Mouse (Mus musculus): ENCODE measurements around the gene Jak3. TPM values are rescaled to one million over a fixed set of nuclear protein-coding genes. Genes with fewer than 3 reads are reported as not detected.
A peak's percentile ranks its signal among the peaks of the same experiment; 100 is the strongest.

Jak3 gene
- 1 to 10 TPM; 5.0 to 6.5 TPM for total RNA-seq (2021)
- long read RNA-seq, experiment 1, full-length matches to known transcripts: 12 of 19 reads
- long read RNA-seq, experiment 1, partial matches to known transcripts: 2 of 19 reads
- long read RNA-seq, experiment 1, other reads (novel, unspliced or antisense): 5 of 19 reads
- long read RNA-seq, experiment 2, full-length matches to known transcripts: 6 of 19 reads
- long read RNA-seq, experiment 2, partial matches to known transcripts: 9 of 19 reads
- long read RNA-seq, experiment 2, other reads (novel, unspliced or antisense): 4 of 19 reads

DNA sequence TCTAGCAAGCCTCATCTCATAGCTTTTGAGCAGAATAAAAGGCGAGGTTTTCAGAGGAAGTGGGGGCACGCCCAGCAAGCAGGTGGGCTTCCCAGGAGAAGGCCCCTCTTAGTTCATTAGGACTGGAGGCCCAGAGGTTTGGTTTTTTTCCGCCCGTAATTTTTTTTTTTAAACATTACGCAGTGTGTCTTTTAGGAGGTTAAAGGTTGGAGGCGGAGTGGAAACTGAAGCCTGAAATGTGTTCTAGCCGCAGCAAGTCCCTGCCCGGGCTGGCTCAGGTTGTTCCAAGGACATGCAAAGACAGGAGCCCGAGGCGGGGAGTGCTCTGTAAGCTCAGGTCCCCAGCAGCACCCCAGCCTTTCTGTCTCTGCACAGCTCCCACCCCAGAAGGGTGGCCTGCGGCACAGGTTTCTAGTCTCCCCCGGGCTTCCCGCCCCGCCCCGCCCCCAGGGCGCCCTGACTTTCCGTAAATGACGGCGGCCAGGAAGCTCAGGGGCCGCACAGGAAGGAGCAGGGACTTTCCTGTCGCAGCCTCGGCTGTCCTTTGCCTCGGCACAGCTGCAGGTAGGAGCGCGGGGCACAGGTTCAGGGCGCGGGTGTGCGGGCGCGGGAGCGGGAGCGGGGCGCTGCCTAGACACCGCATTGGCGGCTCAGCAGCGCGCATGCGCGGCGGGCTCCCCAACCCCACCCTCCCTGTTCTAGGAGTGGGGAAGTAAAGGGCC lies at the start of gene Jak3:
TSS of gene Jak3 (plus strand) at position 277 of the 722 bp plus-strand sequence.
- DNase-seq (ENCODE audit: low spot score in 2 of 2): peak in 1 of 2 experiments; percentile 26

DNA sequence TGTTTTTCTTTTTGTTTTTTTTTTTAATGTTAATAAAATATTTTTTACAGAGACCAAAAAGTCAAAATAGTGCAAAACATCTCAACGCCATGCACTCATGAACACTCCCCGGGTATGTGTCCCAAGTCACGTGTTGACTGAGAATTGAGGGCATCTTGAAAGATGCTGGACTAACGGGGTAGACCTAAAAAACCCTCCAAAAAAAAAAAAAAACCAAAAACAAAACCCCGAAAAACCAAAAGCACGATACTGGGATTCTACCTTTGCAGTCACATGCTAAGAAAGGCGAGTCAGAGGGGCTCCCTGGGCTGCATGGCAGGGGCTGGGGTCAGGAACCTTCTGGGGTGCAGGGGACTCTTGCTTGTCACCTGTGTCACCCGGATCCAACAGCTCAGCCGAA lies 49.3 kb upstream of the Jak3 start:
- no peak for DNase-seq (ENCODE audit: low spot score in 2 of 2)

DNA sequence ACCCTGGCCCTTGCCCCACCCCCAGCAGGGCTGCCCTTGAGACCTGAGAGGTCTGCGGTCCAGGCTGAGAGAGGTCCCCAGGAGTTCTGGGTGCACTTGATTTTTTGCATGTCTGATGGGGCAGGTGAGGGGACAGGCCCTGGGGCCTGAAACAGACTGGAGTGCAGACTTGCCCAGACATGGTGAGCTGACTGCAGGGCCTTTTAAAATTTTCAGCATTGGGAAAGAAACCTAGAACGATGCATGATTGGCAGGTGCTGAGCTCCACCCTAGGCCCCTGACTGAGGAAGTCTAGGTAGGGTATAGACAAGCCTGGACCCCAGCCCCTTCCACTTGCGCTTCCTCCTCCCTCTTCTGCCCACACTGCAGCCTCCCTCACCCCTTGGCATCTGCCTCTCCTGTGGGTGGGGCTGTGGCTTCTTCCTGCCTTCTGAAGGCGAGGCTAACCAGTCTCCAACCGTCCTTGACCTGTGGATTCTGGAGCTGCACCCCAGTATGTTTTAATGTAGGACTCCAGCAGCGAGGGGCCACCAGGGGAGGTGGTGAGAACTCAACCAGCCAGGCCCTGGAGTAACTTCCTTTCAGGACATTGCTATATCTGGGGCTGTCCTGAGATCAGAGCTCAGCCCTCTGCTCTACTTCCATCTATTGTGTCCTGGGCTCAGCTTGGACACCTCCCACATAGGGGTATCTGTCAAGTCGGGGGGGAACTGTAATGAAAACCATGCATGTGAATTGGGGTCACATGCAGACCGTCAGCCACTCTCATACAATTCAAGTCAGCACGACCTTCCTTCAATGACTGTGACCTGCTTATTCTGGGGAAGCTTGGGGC lies 48.6 kb upstream of the Jak3 start:
- no peak for DNase-seq (ENCODE audit: low spot score in 2 of 2)

DNA sequence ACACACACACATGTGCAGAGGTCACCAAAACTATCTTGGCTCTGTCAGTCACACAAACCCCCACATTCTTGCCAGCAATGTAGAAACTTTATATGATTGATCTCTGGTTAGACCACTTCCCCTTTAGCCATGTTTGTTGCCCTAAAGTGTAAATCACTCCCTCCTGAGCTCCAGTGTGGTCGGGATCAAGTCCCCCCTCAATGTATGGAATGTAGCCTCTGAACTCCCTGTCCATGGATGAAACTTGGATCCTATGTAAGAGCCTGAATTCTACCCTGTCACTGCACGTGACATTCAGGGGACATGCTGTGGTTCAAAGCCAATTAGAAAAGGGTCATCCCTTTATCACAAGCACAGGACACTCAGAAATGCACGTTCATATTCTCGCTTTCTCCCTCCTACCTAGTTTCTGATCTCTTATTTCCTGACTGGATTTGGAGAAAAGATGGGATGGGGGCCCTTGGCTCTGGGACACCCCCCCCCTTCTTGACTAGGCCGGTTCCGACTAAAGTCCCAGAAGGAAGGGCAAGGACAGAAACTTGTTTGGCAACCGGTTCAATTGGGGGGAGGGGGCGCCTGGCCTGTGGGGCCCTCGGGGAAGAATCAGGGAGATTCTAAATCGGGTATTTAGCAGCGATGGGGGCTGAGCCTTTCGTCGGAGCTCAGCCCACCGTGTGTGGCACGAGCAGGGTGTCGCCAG lies 47.5 kb upstream of the Jak3 start:
- DNase-seq (ENCODE audit: low spot score in 2 of 2): no peak

DNA sequence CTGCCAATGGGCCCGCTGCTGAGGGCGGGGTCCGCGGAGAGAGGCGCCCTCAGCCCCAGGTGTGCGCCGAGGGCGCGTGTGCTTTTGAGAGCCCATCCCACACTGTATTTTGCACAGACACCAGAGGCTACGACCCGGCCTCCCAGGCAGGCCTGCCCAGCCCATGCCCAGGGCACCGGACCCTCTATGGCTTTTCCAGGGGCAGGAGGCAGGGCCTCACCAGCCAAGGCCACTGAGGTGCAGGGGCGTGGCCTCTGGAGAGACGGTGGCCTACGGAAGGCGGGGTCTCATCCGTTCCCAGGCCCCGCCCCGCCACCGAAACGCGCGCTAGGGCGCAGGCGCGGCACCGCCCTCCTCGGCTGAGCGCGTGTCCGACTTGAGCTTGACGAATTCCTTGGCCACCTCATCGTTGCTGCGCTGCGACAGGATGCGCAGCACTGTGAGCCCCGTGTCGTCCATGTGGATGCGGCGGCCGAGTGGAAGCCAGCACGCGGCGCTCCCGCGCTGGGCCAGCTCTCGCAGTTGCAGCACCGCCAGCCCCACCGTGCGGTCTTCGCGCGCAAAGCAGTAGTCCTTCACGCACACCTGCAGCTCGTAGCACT lies 46.9 kb upstream of the Jak3 start:
- peak; percentile 86 to 88 for DNase-seq (ENCODE audit: low spot score in 2 of 2)

DNA sequence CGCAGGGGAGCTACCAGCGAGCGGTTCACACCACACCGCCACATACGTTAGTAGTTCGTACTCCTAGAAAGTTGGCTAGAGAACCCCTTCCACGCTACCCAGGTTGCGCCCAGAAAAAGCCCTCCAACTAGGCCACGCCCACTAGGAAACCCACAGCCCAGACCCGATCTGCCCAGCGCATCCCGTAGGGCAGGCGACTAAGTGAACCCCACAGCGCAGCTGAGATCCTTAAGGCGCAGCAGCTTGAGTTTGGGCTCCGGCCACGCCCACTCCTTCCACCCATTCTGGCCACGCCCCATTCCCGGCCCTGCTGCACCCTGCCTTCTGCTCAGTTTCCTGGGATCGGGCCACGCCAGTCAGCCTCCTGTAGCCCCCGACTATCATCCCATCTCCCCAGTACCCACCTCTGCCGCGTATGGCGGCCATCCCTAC lies 46.3 kb upstream of the Jak3 start:
- peak in 1 of 2 experiments; percentile 40 for DNase-seq (ENCODE audit: low spot score in 2 of 2)

DNA sequence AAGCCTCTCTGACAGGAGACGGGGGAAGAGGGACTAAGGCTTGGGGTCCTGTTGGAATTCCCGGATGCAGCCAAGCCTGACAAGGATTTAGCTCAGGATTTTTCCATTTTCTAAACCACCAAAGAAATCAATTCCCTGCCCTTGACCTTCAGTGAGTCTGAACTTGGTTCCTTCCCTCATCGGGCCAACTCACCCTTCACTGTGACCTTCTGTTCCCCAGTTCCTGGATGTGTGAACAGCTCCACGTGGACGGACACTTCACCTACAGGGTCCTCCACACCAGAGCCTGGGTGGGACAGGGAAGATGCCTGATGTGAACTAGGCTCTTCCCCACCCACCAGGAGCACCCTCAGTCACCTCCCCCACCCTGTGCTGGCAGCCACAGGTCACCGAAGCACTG lies 45.3 kb upstream of the Jak3 start:
- no peak for DNase-seq (ENCODE audit: low spot score in 2 of 2)

DNA sequence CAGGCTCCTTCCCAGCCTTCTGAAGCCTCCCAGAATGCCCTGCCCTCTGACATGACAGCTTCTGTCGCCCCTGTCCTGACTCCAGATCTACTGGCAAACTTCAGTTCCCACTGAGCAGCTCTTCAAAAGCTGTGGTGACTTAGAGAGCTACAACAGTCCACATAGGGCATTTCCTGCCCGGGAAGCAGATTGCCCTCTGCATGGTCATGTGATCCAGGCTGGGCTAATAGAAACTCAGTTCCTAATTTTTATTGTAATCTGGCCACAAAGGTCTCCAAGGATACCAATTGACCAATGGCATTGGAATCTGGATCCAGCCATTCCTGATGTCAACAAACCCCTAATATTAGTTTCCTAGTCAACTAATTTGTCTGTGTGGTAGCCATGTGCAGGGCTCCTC lies 44.2 kb upstream of the Jak3 start:
- DNase-seq (ENCODE audit: low spot score in 2 of 2): no peak

DNA sequence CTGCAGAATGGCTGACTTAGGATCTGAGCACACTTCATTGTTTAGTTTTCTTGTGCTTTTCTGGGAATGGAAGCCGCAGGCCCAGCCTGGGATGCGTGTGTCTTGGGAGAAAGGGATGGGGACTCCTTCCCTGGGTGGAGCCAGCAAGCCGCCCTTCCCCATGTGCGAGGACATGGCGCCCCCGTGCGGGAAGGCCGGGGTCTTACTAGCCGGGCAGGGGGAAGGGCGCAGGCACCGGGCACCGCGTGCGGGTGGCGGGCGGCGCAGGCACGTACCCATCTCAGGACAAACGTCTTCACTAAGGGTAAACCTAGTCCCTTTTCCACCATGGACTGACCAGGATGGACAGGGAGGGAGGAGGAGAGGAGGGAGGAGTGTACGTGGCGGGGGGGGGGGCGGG lies 42.9 kb upstream of the Jak3 start:
- DNase-seq (ENCODE audit: low spot score in 2 of 2): peak in 1 of 2 experiments; percentile 48

DNA sequence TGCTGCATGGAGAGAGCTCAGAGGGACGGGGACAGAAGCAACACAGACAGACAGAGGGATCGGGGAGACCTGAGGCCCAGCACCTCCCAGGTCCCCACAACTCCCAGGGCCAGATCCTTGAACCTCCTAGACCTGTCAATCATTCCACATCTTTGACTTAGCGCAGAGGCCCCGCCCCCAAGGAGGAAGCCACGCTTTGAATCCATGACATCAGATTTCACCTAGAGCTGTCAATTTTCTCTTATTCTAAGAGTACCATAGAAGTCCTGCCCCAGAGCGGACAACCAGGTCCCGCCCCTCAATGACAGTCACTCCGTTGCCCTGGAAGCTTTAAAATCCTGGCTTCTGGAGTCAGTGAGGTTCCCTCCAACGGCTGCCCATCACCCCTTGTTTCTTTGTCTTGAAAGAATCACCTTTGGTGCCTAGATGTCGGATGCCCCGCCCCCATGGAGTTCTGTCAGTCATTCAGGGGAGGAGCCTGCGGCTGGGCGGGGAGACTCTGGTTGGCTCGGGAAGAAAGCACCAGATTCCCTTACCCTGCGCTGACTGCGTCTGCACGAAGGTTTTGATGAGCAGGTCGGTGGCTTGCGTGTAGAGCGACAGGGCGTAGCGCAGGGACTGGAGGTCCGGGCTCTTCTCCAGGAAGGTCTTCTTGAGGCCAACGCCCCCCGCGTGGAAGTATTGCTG lies 42.0 kb upstream of the Jak3 start:
- DNase-seq (ENCODE audit: low spot score in 2 of 2): no peak

DNA sequence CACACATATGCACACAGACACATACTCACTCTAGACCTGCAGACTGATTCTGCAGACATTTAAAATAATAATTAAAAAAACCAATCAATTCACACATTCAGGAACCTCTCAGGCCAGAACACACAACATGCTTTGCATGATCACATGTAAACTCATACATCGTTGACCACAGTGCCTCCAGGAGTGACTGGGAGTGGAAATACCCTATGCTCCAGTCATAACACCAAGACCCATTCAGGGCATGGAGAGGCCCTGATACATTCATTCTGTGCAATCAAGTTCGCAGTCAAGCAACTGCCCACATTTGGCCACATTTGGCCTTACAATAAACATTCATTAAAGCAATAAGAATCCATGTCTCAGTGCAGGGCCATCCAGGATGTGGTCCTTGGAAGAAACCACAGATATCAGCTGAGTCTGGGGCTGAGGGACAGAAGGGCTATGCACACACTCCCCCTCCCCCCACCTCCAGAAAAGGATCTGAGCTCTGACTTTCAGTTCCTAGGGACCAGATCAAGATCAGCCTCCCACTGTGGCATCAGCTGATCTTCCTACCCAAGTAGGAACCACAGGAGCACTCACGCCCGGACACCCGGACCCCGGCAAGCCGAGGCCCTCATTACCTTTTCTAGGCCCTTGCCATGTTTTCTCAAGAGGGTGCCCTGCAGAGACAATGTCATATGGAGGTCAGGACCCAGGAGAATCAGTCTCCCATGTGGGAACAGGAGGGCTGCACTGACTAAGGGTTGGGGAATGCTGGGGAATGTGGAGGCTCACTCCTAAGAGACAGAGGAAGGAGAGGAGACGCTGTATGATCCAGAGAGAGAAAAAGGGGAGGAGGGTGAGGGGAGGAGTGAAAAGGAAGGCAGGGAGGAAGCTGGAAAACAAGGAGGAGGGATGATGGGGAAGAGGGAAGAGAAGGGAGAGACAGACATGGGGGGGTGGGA lies 38.7 kb upstream of the Jak3 start:
- DNase-seq (ENCODE audit: low spot score in 2 of 2): no peak

DNA sequence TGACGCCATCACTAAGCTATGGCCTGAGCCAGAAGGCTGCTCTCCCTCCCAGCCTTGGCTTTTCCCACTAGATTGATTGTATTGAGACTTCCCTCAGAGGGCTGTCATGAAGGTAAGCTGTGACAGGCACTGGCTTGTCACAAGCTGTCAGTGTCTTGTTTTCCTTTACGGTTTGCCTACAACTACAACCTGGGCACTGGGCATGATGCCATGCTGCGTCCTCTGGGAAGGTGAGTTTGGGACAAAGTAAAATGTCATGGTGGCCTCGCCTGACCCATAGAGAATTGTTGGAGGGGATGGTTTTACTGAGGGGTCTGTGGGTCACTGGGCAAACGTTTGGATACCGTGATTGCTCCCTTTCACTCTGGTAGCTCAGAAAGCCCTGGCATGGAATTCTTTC lies 37.8 kb upstream of the Jak3 start:
- no peak for DNase-seq (ENCODE audit: low spot score in 2 of 2)

DNA sequence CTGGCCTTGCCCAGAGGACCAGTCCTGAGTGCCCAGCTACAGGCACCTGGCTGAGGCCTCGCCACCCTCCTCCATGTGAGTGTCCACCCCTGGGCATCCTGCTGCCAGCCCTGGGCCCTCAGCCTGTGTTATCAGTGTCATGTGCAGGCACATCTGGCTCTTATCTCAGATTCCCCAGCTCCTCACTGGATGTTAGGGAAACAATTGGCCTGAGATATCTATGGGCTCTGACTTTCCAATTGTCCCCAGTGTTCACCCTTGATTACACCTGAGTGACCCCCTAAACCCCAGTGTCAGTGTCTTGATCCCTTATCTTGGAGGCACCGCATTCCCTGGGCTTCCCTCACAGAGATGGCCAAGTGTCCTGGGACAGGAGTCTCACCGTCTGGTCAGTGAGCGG lies 36.8 kb upstream of the Jak3 start:
- DNase-seq (ENCODE audit: low spot score in 2 of 2): no peak

DNA sequence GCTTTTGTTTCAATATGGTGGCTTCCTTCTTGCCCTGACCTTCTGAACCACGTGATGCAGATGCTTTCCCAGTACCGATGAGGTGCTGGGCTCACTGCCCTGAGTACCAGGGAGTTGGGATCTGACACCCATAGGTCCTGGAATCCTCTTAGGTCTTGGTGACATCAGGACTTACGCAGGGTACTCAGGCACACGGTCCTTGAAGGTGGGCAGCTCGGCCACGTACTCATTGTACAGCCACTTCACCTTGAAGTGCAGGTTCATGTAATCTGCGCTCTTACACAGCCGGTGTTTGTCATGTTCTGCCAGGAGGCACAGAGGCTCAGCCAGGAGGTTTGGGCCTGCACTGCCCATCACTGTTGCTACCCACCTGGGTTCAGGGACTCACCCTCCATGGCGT lies 30.6 kb upstream of the Jak3 start:
- DNase-seq (ENCODE audit: low spot score in 2 of 2): no peak

DNA sequence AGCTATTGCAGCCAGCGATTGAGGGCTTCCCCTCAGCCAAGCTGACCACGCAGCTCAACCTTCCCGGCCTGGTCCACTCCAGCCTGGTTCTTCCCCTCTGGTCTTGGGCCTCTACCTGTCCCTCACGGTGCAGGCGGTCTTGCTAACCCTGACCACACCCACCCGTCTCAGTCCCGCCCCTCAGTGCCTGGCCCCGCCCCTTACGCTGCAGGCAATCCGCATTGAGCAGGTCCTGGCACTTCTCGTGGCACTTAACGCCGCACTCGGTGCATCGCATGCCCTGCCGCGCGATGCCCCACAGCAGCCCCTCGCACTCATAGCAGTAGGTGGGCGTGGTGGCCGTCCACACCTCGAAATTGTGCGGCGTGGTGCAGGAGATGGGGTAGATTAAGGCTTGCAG lies 21.5 kb upstream of the Jak3 start:
- no peak for DNase-seq (ENCODE audit: low spot score in 2 of 2)

DNA sequence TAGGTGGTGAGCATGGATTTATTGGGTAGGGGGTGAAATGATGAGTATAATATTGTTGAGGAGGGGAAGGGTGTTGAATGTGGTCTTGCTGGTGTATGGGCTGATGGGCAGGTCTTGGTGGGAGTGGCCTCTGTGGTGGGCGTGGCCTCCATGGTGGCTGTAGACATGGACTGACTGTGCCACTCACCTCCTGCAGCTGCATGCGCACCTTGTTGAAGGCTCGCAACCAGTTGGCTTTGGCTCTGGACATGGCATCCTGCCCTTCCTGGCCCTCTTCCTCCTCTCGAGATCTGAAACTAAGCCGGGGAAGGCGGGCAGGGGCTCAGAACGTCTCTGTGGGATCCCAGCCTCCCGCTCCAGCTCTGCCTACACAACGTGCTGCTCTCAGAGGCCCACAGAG lies 18.3 kb upstream of the Jak3 start:
- DNase-seq (ENCODE audit: low spot score in 2 of 2): no peak

DNA sequence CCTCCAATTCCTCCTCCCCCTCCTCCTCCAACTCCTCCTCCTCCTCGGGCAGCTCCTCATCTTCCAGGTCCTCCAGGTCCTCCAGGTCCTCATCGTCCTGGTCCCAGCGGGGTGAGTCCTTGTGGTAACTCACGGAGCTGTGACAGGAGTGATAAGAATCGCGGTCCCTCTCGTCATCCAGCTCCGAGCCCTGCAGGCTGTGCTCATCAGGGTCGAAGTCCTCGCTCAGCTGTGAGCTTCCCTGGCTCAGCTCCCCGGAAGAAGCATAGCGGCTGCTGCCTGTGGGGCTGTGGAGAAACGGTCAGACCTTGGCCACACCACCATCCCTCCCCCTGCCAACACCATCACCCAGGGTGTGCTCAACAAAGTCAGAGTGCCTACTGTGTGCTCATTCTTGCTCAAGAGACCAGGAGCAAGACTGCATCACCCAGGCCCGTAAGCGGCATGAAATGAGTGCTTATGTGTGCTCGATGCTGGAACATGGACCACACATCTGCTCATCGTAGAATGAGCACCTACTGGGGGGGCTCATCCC lies 17.5 kb upstream of the Jak3 start:
- no peak for DNase-seq (ENCODE audit: low spot score in 2 of 2)

DNA sequence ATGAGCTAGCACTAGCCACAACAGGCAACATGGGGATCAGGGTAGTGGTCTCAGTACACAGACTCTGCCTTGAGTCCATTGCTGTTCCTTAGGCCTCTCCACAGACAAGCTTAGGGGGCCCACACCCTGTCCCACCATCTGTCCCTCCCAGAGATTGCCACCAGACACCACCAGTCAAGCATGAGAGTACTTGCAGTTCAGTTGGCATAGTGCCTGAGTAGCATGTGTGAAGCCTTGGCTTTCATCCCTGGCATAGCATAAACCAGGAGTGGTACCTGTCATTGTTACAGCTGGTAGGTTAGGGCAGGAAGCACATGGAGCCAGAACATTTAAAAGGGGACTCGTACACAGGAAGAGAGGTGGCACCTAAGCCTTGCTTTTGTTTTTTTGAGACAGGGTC lies 16.3 kb upstream of the Jak3 start:
- DNase-seq (ENCODE audit: low spot score in 2 of 2): no peak

Measured in gastrocnemius, postnatal 4 days (tissue).